Mouse (Mus musculus) lung, postnatal 0 days (tissue): Measurements from ENCODE around the gene Tpo.

Experiments used
- CTCF ChIP-seq: IDR thresholded peaks from 2 replicates; pipeline ENCODE4 v1.5.1; 2016; ENCODE audit warnings: antibody characterized with exemption, mild to moderate bottlenecking
- EP300 ChIP-seq: IDR thresholded peaks from 2 replicates; pipeline ENCODE4 v1.6.1; 2016; ENCODE audit warnings: antibody characterized with exemption, mild to moderate bottlenecking, control low read depth

DNA sequence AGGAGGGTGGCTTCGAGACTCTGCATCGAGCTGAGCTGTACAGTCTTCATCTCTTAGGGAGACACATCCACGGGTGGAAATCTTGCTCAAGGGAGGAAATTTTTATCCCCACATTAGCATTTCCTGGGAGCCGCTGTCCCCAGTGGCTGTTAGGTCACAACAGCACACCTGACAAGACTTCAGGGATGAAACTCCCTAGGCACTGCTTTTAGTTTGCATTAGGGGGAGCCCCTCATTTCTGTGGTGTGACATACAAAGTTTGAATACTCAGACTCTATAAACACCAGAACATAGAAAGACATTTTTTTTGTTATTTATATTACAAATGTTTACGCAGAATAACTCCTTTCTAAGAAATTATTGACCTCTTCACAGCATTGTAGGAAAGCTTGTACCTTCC, 32.1 kb upstream of the Tpo start:
- TF ChIP-seq CTCF: no peak
- no peak for TF ChIP-seq EP300
